Mouse (Mus musculus) cerebellum, adult 11 months (tissue): ENCODE results near the gene Mrpl38.
A peak's percentile ranks its signal among the peaks of the same experiment; 100 is the strongest.

ENCODE experiments used
- DNase-seq: peaks from one replicate; pipeline ENCODE4 v3.0.0; 2022

Mrpl38 gene

GRCm38 (mm10) chr11:116138468-116139138 lies at the start of gene Mrpl38:
Gene Mrpl38 (minus strand): TSS chr11:116138868.
- DNase-seq: peak; percentile 83

GRCm38 (mm10) chr11:116187226-116187930 lies 48.7 kb upstream of the Mrpl38 start:
- no peak for DNase-seq

- DNase-seq: no peak
Observed at GRCm38 (mm10) chr11:116186360-116186759, 47.7 kb upstream of the Mrpl38 start.

GRCm38 (mm10) chr11:116185836-116186235 lies 47.2 kb upstream of the Mrpl38 start:
- no peak for DNase-seq

- DNase-seq: no peak
Observed at GRCm38 (mm10) chr11:116178411-116179121, 39.9 kb upstream of the Mrpl38 start.

GRCm38 (mm10) chr11:116176010-116176409 lies 37.3 kb upstream of the Mrpl38 start:
- no peak for DNase-seq

- DNase-seq: no peak
Observed at GRCm38 (mm10) chr11:116174775-116175448, 36.2 kb upstream of the Mrpl38 start.

- DNase-seq: no peak
Observed at GRCm38 (mm10) chr11:116171959-116172358, 33.3 kb upstream of the Mrpl38 start.

- DNase-seq: no peak
Observed at GRCm38 (mm10) chr11:116170003-116170800, 31.5 kb upstream of the Mrpl38 start.

GRCm38 (mm10) chr11:116169214-116169613 lies 30.5 kb upstream of the Mrpl38 start:
- no peak for DNase-seq

- DNase-seq: peak; percentile 93
Observed at GRCm38 (mm10) chr11:116167884-116168439, 29.3 kb upstream of the Mrpl38 start, which contains the start of gene Fbf1. Gene Fbf1 (minus strand): TSS chr11:116168166.

- no peak for DNase-seq
Observed at GRCm38 (mm10) chr11:116167232-116167631, 28.6 kb upstream of the Mrpl38 start.

- DNase-seq: no peak
Observed at GRCm38 (mm10) chr11:116163002-116163401, 24.3 kb upstream of the Mrpl38 start.

GRCm38 (mm10) chr11:116162146-116162545 lies 23.5 kb upstream of the Mrpl38 start:
- no peak for DNase-seq

- no peak for DNase-seq
Observed at GRCm38 (mm10) chr11:116161312-116161711, 22.6 kb upstream of the Mrpl38 start.

- no peak for DNase-seq
Observed at GRCm38 (mm10) chr11:116150960-116151359, 12.3 kb upstream of the Mrpl38 start.

GRCm38 (mm10) chr11:116149341-116149740 lies 10.7 kb upstream of the Mrpl38 start:
- DNase-seq: peak; percentile 54

GRCm38 (mm10) chr11:116148761-116149221 lies 10.1 kb upstream of the Mrpl38 start:
- DNase-seq: peak; percentile 72

- DNase-seq: peak; percentile 64
Observed at GRCm38 (mm10) chr11:116146294-116146985, 7.8 kb upstream of the Mrpl38 start.

GRCm38 (mm10) chr11:116145481-116146293 lies 7.0 kb upstream of the Mrpl38 start:
- DNase-seq: peak; percentile 61
